Mouse (Mus musculus): ENCODE measurements at regions not wholly inside any gene's neighbourhood (a gene's known extent, or its start where the extent isn't known, plus 50 kb on each side); places are given as distances from the start of the nearest gene placed in this dataset.

DNA sequence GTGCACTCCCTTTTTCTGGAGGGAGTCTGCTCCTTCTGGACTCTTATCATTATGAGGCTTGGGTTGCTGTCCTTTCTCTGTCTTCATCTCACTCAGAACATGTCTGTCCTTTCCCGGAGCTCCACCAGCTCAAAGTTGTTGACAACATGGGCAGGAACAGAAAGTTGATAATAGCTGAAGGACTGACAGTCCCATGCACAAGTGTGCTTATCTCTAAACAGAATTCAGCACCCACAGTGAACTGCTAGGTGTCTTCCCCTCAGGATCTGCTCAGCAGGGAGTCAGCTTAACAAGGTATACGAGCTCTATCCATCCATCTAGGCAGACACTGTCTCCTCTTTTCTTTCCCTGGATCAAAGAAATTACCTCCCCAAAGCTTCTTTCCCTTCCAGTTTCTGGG is 89.2 kb upstream of the Rab11fip2 start:
- DNase-seq (ENCODE audit: low spot score): no peak

GRCm38 (mm10) chr19:60030212-60030788 is 86.8 kb upstream of the Rab11fip2 start:
- DNase-seq (ENCODE audit: low spot score): no peak

DNA sequence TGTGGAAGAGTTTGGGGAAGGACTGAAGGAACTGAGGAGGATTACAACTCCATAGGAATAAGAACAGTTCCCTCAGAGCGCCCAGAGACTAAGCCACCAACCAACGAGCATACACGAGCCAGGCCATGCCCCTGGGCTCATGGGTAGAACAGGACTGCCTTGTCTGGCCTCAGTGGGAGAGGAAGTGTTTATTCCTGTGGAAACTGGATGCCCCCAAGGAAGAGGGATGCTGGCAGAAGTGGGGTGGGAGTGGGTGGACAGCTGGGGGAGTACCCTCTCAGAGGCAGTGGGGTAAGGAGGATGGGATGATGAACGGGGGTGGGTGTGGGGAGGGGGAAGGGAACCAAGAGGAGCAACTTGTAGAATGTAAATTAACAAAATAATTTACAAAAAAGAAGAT is 86.3 kb upstream of the Rab11fip2 start:
- DNase-seq (ENCODE audit: low spot score): no peak

DNA sequence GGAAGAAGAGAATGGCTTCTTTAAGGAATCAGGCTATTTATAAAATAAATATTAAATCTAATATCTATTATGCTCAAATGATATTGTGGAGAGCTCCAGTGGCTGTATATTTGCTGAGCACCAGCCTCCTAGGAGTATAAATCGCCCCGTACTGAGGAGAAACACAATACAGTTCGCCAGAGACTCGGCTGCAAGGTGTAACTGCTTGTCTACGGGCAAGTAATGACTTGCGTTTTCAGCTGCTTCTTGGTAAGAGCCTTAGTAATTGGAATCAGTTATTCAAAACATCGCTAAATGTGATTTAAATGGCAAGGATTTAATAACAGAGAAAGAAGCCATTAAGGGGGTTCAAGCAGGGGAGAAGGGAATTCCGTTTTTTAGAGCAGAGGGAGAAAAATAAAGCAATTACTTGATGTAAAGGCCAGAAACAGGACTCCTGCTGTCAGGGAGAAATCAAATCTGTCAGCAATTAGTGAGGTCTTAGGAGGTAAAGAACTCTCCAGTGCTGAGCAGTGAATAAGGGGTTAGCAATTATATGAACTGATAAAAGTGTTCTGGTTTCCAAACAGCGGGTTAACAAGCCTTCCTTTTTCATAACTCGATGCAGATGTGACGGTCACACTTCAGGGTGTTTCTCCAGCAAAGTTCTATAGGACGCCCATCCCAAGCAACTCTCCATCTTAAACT is 72.3 kb upstream of the Rab11fip2 start:
- DNase-seq (ENCODE audit: low spot score): peak; percentile 56

GRCm38 (mm10) chr19:59995557-59995956 is 52.1 kb upstream of the Rab11fip2 start:
- DNase-seq (ENCODE audit: low spot score): no peak
